11 mouse cellular contexts compared by ENCODE assay signal in the genomic region with DNA sequence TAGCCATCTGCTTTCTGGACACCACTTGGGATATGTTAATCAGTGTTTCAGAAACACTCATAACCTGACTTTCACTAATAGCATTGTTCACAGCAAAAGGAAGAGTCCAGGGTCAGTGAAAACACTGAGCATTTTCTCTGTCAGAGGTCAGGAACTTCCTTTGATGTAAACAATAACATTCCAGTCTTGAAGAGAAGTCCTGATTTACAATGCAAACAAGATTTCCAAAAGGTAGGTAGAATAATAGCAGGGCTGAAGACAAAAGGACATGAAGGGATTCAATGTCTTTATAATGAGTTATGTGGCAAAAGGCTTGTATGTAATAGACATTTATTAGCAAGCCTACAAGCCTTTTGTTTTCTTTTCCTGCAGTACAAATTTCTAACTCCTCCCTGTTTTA.
"Had no signal": no experiment of that assay in that cellular context is flagged by ENCODE, and none has a peak within 500 bp of the region (broad histone marks: within the 10 kb centered on the region; RNA-seq: fewer than 3 reads in every experiment).

No protein-coding gene starts in this region.

- DNase-seq: kidney, adult 18-20 months; kidney, adult 9 months; kidney, postnatal 14 days; kidney, postnatal 4 days; liver, embryonic 13.5 days; lung, adult 2 months; lung, postnatal 14 days; lung, postnatal 4 days; retina, postnatal 1 day; right cerebral cortex, postnatal 25 days; thymus, postnatal 36 days had no signal
